Mouse (Mus musculus) spleen, adult 12 weeks (tissue): ENCODE results near the gene Htra1.

Experiments
- DNase-seq: peaks from one replicate; pipeline ENCODE4 v3.0.0; 2022; ENCODE audit warnings: low spot score

Gene Htra1

GRCm38 (mm10) chr7:131011901-131012300, 76.0 kb downstream of the Htra1 start:
- DNase-seq, result no peak

DNA sequence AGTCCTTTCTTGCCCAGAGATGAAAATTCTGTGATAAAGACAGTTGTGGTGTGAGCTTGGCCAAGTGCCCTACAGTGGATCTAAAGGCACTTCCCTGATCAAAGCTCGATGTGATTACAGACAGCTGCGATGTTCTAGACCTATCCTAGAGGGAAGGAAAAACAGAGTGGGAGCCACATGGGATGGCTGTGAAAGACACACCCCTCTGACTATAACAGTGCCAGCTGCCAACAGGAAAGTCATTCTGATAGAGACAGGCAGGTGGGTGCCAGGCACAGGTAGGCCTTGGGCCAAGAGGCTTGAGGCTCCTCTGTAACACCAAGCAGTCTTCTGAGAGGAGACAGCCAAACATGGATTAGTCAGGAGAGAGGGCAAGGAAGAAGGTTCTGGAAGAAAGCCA, 83.3 kb downstream of the Htra1 start:
- no peak for DNase-seq

GRCm38 (mm10) chr7:131024807-131025206, 88.9 kb downstream of the Htra1 start:
- DNase-seq, result no peak

DNA sequence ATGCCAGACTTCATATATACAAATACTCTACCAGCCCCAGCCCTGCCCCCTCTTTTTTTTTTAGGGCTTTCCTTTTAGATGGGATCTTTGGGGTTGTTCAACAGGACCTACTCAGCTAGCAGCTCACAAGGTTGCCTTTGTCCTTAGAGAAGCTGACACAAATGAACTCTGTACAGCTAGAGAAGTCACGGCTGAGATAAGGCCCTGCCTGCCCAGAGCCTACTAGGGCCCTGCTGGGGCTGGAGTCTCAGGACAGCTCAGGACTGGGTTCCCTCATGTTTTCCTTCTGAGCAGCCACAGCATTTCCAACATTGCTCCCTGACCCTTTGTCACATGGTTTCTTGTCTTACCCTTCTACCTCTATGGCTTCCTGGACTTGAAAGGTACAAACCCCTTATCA, 91.6 kb downstream of the Htra1 start:
- no peak for DNase-seq

- DNase-seq, result no peak
These were observed 95.8 kb downstream of the Htra1 start, which contains the start of gene Dmbt1 for GRCm38 (mm10) chr7:131031755-131032154. Gene Dmbt1 (plus strand): TSS chr7:131032053.
